Mouse (Mus musculus) stomach, embryonic 14.5 days (tissue): ENCODE results near the gene Dnase1l1. TPM values are rescaled to one million over a fixed set of nuclear protein-coding genes. Genes with fewer than 3 reads are reported as not detected.
A peak's percentile ranks its signal among the peaks of the same experiment; 100 is the strongest.

Experiments used
- ATAC-seq: fragments of 200-750 bp; cut with Nextera tagmentation; 2 replicates; pipeline ENCODE4 v1.8.0; 2017; ENCODE audit warnings: low read depth, moderate TSS enrichment; ENCODE audit not compliant: insufficient number of reproducible peaks, insufficient read depth, low FRiP score
- H3K27ac ChIP-seq: fragments of 300-500 bp; sonication (generic); 2 replicates; pipeline ENCODE4 v1.5.1; 2014; ENCODE audit warnings: mild to moderate bottlenecking, low read length, moderate library complexity, mixed read lengths
- H3K27me3 ChIP-seq: fragments of 300-500 bp; sonication (generic); 2 replicates; pipeline ENCODE4 v1.6.1; 2014; ENCODE audit warnings: low read length, control low read depth, mixed read lengths; ENCODE audit not compliant: control insufficient read depth, insufficient read depth
- H3K36me3 ChIP-seq: fragments of 300-500 bp; sonication (generic); 2 replicates; pipeline ENCODE4 v1.6.1; 2014; ENCODE audit warnings: mild to moderate bottlenecking, control low read depth, low read length, moderate library complexity, mixed read lengths; ENCODE audit not compliant: control insufficient read depth, insufficient read depth
- H3K4me1 ChIP-seq: fragments of 300-500 bp; sonication (generic); 2 replicates; pipeline ENCODE4 v1.6.1; 2014; ENCODE audit warnings: low read length, control low read depth, mixed read lengths; ENCODE audit not compliant: control insufficient read depth, insufficient read depth
- H3K4me2 ChIP-seq: fragments of 300-500 bp; sonication (generic); replicated peaks from 2 replicates; pipeline ENCODE4 v1.6.1; 2014; ENCODE audit warnings: low read depth, low read length, control low read depth
- H3K4me3 ChIP-seq: fragments of 300-500 bp; sonication (generic); 2 replicates; pipeline ENCODE4 v1.5.1; 2014; ENCODE audit warnings: low read depth, low read length, control low read depth
- H3K9ac ChIP-seq: fragments of 300-500 bp; sonication (generic); replicated peaks from 2 replicates; pipeline ENCODE4 v1.6.1; 2014; ENCODE audit warnings: low read depth, mild to moderate bottlenecking, control low read depth, low read length, moderate library complexity, mixed read lengths
- H3K9me3 ChIP-seq: fragments of 300-500 bp; sonication (generic); 2 replicates; pipeline ENCODE4 v1.6.1; 2016; ENCODE audit warnings: low read depth, low read length, control low read depth; ENCODE audit not compliant: control insufficient read depth
- WGBS: fragments of 180-500 bp; shearing (Covaris S2); extraction: QIAGEN DNeasy Blood & Tissue Kit; methylation state at CpG from one replicate; pipeline ENCODE4 v1.1.7; 2014; 5-methylcytosine and 5-hydroxymethylcytosine counted together
- microRNA-seq: library from miRNA; unstranded; fragments of <30 nt; microRNA quantifications from one replicate; pipeline ENCODE4, GENCODE M21; 2016
- polyA plus RNA-seq: library from polyadenylated mRNA; unstranded; fragments of >200 nt; fragmentation: Nextera tagmentation; extraction: Ambion mirVana; gene quantifications from 2 replicates; pipeline ENCODE4 v1.2.1, GENCODE M21; 2014

The Dnase1l1 gene
- polyA plus RNA-seq, 1 experiment from 2014 or later, result 18.7 TPM

DNA sequence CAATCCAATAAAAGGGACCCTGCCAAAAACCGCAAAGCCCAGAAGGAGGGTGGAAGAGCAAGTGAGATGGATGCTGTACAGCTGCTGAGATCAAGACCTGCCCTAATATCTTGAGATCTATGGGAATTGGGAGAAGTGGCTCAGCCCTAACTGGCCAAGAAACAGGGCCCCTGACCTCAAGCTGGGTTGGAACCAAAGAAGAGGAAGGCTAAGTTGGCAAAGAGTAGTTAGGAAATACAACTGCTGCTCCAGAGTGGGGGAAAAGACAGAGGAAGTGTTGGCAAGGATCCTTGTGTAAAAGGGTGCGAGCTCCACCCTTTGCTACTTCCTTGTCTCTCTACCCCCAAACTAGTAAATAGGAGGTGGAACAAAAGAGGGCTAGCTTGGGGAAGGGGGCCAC is 38.7 kb downstream of the Dnase1l1 start:
- Histone ChIP-seq H3K27ac (no peak overlapping the region), H3K4me2 (peak overlapping the region; percentile 60), H3K4me1 (no peaks in the 10 kb centered on the region), H3K9ac (peak overlapping the region; percentile 4; the same call in 1 of the 2 replicates), H3K4me3 (peak overlapping the region; percentile 52), H3K27me3 (no peaks in the 10 kb centered on the region), H3K36me3 (peaks cover 47% of the 10 kb centered on the region), H3K9me3 (no peaks in the 10 kb centered on the region)
- no peak for ATAC-seq
- WGBS, result 85% methylated on average over 2 of the region's 2 CpGs

- ATAC-seq, result no peak
- no peak overlapping the region for H3K4me3 ChIP-seq
- no peaks in the 10 kb centered on the region for H3K9me3 ChIP-seq
- no peak overlapping the region for H3K27ac ChIP-seq
- H3K4me2 ChIP-seq, result no peak overlapping the region
- no peak overlapping the region for H3K9ac ChIP-seq
- H3K36me3 ChIP-seq, result peaks cover 68% of the 10 kb centered on the region
- H3K4me1 ChIP-seq, result no peaks in the 10 kb centered on the region
- 96% methylated on average over 4 of the region's 4 CpGs for WGBS
- H3K27me3 ChIP-seq, result no peaks in the 10 kb centered on the region
Measured at GRCm38 (mm10) chrX:74240332-74240731, 41.8 kb downstream of the Dnase1l1 start.

GRCm38 (mm10) chrX:74233196-74233595 is 48.9 kb downstream of the Dnase1l1 start:
- WGBS, result 91% methylated on average over 5 of the region's 5 CpGs
- no peak for ATAC-seq
- no peak overlapping the region for H3K4me3 ChIP-seq

GRCm38 (mm10) chrX:74230038-74230437 is 52.1 kb downstream of the Dnase1l1 start:
- Histone ChIP-seq H3K4me1 (no peaks in the 10 kb centered on the region), H3K4me2 (no peak overlapping the region), H3K9me3 (no peaks in the 10 kb centered on the region), H3K36me3 (peaks cover 82% of the 10 kb centered on the region), H3K4me3 (no peak overlapping the region), H3K9ac (no peak overlapping the region), H3K27ac (no peak overlapping the region), H3K27me3 (no peaks in the 10 kb centered on the region)
- no peak for ATAC-seq
- WGBS, result 50% methylated on average over 1 of the region's 1 CpGs

More at GRCm38 (mm10) chrX:74233196-74233595, 48.9 kb downstream of the Dnase1l1 start:
- H3K9ac ChIP-seq, result no peak overlapping the region
- H3K4me1 ChIP-seq, result no peaks in the 10 kb centered on the region
- H3K27ac ChIP-seq, result no peak overlapping the region
- H3K4me2 ChIP-seq, result no peak overlapping the region
- peaks cover 79% of the 10 kb centered on the region for H3K36me3 ChIP-seq
- H3K27me3 ChIP-seq, result no peaks in the 10 kb centered on the region
- H3K9me3 ChIP-seq, result no peaks in the 10 kb centered on the region

Small RNA genes within 50 kb of the gene (microRNA-seq; reads per million reads assigned to microRNA genes)
- gene Mir7091 (not detected), gene Mir7092 (not detected)

Other genes starting within 250 kb of the Dnase1l1 start
- not detected in 2 replicates for gene Opn1mw, start 154.9 kb downstream of the Dnase1l1 start, polyA plus RNA-seq
- 12.9 and 13.4 TPM in 2 replicates for gene Mecp2, start 147.0 kb downstream of the Dnase1l1 start, polyA plus RNA-seq
- gene Tex28, start 114.5 kb downstream of the Dnase1l1 start, polyA plus RNA-seq, result not detected in 2 replicates
- gene Tktl1, start 105.1 kb downstream of the Dnase1l1 start, polyA plus RNA-seq, result not detected in 2 replicates
- gene Flna, start 32.5 kb downstream of the Dnase1l1 start, polyA plus RNA-seq, result 515 and 563 TPM in 2 replicates
- 33.3 and 37.3 TPM in 2 replicates for gene Emd, start 27.6 kb downstream of the Dnase1l1 start, polyA plus RNA-seq
- 893 and 924 TPM in 2 replicates for gene Rpl10, start 11.5 kb downstream of the Dnase1l1 start, polyA plus RNA-seq
- gene Taz, start 425 bp downstream of the Dnase1l1 start, polyA plus RNA-seq, result 64.6 and 67.5 TPM in 2 replicates
- 89.7 and 111 TPM in 2 replicates for gene Atp6ap1, start 14.8 kb upstream of the Dnase1l1 start, polyA plus RNA-seq
- gene Gdi1, start 22.7 kb upstream of the Dnase1l1 start, polyA plus RNA-seq, result 182 and 193 TPM in 2 replicates
- gene Fam50a, start 30.7 kb upstream of the Dnase1l1 start, polyA plus RNA-seq, result 54.9 and 56.6 TPM in 2 replicates
- 16.7 and 17.4 TPM in 2 replicates for gene Plxna3, start 46.7 kb upstream of the Dnase1l1 start, polyA plus RNA-seq
- 112 and 116 TPM in 2 replicates for gene Lage3, start 71.3 kb upstream of the Dnase1l1 start, polyA plus RNA-seq
- 73.7 and 77.5 TPM in 2 replicates for gene Ubl4a, start 90.9 kb upstream of the Dnase1l1 start, polyA plus RNA-seq
- gene Slc10a3, start 91.0 kb upstream of the Dnase1l1 start, polyA plus RNA-seq, result 18.1 and 20.0 TPM in 2 replicates
- gene Fam3a, start 110.9 kb upstream of the Dnase1l1 start, polyA plus RNA-seq, result 40.0 and 42.0 TPM in 2 replicates
- gene Ikbkg, start 111.0 kb upstream of the Dnase1l1 start, polyA plus RNA-seq, result 19.8 and 21.5 TPM in 2 replicates
- gene G6pdx, start 146.9 kb upstream of the Dnase1l1 start, polyA plus RNA-seq, result 78.4 and 79.1 TPM in 2 replicates
- gene Gm6880, start 199.1 kb upstream of the Dnase1l1 start, polyA plus RNA-seq, result not detected in 2 replicates